Mouse (Mus musculus) cerebellum, adult (tissue): Measurements from ENCODE around the gene Pbrm1.

Experiments used
- ATAC-seq: cut with Nextera tagmentation; 2 replicates; pipeline ENCODE4 v1.9.2; 2017; ENCODE audit warnings: mild to moderate bottlenecking, moderate library complexity, mixed read lengths; ENCODE audit not compliant: insufficient number of reproducible peaks, low FRiP score, low TSS enrichment

Pbrm1 gene

GRCm38 (mm10) chr14:31018860-31019291 is at the start of gene Pbrm1, which contains the start of gene Gnl3:
Gene Pbrm1 (plus strand): TSS chr14:31019138.
Gene Gnl3 (minus strand): TSS chr14:31019152.
- peak; percentile 94 for ATAC-seq

GRCm38 (mm10) chr14:30974204-30974603 is 44.7 kb upstream of the Pbrm1 start:
- ATAC-seq, result no peak

DNA sequence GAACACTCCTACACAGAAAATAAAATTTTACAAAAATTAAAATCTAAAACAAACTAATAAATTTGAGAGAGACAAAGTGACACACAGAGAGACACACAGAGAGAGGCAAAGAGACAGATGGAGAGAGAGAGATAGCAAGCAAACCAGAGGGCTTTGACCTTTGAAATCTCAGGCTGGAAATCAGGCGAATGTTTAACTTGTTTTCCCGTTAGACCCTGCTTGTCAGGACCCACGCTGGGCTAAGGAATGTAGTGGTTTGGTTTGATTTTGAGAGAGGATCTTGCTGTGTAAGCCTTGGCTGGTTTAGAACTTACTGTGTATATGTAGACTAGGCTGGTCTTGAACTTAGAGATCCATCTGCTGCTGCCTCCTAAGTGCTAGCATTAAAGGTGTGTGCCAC is 42.7 kb upstream of the Pbrm1 start:
- no peak for ATAC-seq

DNA sequence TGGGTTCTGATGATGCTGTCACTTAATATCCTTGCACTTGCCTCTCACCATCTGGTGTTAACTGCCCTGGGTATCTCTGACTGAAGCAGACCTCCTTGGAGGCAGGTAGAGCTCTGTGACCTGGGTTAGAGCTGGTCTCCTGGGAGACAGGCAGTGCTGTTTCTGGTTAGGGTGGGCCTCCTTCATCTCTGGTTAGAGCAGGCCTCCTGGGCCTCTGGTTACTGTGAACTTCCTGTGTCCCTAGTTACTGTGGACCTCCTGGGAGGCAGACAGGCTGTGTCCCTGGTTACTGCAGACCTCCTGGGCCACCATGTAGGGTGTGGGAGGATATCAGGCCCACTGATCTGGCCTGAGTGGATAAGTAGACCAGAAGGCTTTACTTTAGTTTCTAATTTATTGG is 22.5 kb upstream of the Pbrm1 start:
- no peak for ATAC-seq

DNA sequence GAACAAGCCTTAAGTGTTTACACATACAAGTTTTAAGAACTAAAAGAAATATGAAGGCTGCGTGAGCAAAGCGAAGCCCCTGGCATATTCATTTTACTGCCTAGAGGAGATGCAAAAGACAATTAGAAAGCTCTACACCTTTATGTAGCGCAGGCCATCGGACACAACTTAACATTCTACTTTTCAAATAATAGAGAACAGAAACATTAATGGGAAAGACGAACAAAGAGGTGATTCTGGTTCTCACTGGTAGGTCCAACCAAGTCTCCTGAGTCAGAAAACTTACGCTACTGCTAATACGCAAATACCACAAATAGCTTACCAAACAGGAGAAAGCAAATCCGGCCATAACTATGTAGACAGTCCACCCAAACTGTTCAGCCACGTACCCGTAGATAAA is 18.6 kb upstream of the Pbrm1 start:
- ATAC-seq, result no peak

DNA sequence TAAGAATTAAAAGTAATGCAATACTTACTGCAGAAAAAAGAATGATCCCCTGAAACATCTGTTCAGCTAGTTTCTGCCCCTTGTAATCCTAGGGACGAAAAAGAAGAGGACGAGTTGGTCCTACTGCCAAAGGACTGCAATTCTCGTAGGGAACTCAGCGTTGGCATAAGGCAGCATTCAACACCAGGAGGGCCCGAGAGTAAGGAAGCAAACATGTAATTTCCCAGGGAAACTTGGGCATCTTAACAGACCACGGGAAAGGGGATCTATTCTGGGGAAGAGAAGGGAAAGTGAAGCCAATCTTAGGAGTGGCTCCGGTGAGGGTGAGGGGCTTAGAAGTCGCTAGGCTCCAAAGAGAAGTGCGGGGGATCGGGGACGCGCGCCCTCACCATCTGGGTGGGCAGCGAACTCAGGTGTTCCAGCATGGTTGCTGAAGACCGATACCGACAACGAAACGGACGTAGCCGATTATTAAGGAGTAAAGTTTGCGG is 18.1 kb upstream of the Pbrm1 start:
- ATAC-seq, result no peak; the same call in 1 of the 2 replicates

DNA sequence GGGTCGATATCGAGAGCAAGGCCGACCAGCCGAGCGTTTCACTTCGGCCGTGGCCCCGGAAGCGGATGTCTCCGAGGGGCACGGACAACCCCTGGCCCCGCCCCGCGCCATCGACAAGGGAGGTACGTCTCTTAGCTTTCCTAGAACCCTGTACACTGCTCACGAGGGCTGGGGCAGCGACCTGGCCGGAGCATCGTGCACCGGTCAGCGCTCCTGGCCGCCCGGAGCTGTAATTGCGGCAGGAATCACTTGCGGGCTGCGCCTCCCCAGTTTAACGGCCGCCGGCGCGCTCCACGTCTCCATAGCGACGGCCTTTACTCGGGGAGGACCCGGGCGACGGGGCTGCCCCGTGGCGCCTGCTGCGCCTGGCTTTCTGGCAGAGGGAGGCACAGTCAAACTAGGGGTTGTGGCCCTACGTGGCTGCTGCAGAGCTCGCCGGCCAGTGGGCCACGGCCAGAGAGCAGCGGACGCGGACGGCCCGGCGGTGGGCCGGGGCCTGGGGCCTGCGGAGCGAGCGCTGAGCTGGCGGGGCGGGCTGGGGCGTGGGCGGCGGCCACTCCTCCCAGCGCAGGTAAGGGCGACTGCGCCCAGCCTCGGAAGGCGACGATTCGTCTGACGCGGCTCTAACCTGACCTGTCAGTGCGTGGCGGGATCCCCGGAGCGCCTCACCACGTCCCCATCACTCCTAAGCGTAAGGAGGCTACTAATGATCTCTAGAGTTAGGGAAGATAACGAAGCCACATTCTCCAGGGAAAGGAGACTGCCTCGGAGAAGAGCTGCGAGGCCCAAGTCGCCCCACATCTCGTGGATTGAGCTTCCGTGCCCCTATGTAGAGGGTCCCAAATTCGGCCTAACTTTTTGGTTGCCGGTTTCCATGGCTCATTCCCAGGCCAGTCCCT is 17.4 kb upstream of the Pbrm1 start, which contains the start of the genes Glt8d1 and Spcs1:
Gene Glt8d1, plus strand, starts transcription at position 94 of the 899 bp plus-strand sequence.
Gene Spcs1, minus strand, starts transcription at position 366 of the 899 bp plus-strand sequence.
- peak; percentile 90 for ATAC-seq

GRCm38 (mm10) chr14:31004527-31004926 is 14.4 kb upstream of the Pbrm1 start:
- ATAC-seq, result no peak

DNA sequence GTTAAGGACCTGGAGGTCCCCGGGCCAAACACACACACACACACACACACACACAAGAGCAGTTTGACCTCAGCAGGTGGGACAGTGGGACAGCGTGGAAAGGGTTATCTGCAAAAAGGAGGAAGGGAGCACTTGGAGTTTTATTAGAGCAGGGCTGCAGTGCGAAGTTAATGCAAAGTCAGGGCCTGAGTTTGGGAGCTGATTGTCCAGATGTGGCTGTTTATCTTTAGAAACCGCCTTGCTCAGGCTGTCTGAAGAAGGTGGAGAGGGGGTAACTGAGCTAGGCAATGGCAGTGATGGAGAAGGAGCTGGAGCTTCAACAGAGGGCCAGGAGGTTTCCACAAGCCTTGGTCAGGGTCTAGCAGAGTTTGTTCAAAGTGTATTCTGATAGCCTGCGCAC is 12.2 kb upstream of the Pbrm1 start:
- ATAC-seq, result no peak

- ATAC-seq, result no peak
Observed at GRCm38 (mm10) chr14:31011588-31011987, 7.3 kb upstream of the Pbrm1 start.

DNA sequence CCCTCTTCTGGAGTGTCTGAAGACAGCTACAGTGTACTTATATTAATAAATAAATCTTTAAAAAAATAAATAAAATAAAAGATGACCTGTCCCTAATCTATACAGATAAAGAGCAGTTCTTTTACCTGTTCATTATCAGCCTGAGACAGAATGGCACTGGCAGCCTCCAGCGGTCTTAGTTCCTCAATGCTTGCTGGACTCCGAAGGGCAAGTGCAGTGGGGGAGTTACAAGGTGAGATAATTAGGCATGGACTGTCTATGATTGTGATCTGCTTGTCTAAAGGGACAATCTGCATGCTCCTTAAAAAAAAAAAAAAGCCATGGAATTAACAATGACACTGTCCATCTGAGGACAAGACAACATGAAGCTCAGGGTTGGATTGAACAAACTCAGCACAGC is 5.0 kb upstream of the Pbrm1 start:
- ATAC-seq, result no peak

DNA sequence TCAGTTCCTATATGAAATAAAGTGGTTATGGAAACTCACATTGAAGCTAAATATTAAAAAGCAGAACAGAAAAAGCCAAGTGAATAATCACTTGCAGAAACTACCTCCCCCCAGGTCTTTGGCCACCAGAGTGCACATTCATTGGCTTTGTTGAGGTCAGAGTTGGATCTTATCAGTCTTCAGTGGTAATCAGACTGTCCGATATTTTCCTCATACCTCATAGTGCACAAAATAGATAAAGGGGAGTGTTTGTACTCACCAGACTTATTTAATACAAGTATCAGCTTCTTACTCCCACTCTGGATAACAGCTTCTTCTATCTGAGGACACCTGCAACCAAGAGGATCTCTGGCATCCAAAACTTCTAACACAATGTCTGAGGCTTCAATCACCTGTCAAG is 2.9 kb upstream of the Pbrm1 start:
- ATAC-seq, result no peak

GRCm38 (mm10) chr14:31017854-31018253 is 1.1 kb upstream of the Pbrm1 start:
- no peak for ATAC-seq

GRCm38 (mm10) chr14:31019331-31020205 is 630 bp downstream of the Pbrm1 start:
- peak; percentile 76 for ATAC-seq

GRCm38 (mm10) chr14:31022579-31022978 is 3.6 kb downstream of the Pbrm1 start:
- no peak for ATAC-seq

- no peak for ATAC-seq
Observed at GRCm38 (mm10) chr14:31025785-31026184, 6.8 kb downstream of the Pbrm1 start.

GRCm38 (mm10) chr14:31045296-31045695 is 26.4 kb downstream of the Pbrm1 start:
- no peak for ATAC-seq

DNA sequence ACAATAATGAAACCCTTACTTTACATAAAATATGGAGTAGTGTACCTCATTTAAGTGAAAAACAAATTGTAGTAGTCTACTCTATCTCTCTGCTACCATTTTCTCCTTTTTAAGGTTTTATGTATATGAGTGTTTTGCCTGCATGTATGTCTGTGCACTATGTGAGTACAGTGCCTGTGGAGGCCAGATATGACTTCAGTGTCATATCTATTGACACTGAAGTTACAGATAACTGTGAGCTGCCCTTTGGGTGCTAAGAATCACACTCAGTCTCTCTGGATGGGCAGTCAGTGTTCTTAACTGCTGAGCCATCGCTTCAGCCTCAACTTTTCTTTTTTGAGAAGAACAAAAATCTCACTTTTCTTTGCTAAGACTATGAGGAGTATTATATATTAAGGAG is 26.9 kb downstream of the Pbrm1 start:
- ATAC-seq, result no peak

DNA sequence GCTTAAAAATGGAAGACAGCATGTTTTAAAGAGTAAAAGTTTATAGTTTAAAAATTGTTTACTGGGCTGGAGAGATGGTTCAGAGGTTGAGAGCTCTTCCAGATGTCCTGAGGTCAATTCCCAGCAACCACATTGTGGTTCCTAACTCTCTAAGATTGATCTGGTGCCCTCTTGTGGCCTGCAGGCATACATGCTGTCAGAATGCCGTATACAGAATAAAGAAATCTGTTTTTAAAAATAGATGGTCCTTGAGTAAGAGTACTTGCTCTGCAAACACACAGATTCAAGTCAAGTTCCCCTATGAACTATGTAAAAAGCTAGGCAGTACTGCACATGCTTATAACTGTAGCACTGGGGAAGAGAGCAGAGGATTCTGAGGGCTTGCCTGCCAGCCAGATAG is 43.3 kb downstream of the Pbrm1 start:
- ATAC-seq, result no peak

DNA sequence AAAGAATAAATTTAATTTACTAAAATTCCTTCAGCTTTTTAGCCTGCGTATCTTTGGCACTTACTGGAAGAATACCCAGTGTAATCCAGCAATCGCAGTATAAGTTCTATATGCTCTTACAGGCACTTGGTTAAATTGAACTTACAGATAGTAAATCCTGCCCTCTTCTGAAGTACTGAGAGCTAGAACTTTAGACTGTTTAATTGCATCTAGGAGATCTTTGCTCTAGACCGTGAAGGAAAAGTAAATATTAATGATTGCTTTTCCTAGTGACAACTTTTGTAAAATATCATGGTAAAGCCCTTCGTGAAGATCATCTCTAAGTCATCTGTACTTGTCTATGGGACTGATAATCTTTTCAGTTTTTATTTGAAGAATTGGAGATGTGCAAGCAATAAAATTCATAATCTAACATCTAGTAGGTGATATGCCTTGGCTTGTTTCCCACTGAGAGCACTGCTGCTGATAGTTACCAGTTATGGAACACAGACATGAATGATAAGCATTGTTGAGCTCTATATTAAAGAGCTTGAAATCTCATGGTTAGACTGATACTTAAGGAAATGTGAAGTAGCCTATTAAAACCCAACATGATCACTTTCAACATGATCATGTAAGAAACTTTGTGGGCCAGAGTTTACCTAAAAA is 50.3 kb downstream of the Pbrm1 start:
- ATAC-seq, result no peak
